Mouse (Mus musculus) bone marrow, adult 2 months (tissue): ENCODE data around the gene Fgfr2. TPM values are rescaled to one million over a fixed set of nuclear protein-coding genes. Genes with fewer than 3 reads are reported as not detected.

Source experiments
- H3K27ac ChIP-seq: fragments of 200-500 bp; 2 replicates; pipeline ENCODE4 v1.5.1; 2012; ENCODE audit warnings: low read depth, mild to moderate bottlenecking, control low read depth, inconsistent platforms, low read length; ENCODE audit not compliant: control insufficient read depth, poor library complexity, insufficient read depth
- H3K4me1 ChIP-seq: fragments of 200-500 bp; 2 replicates; pipeline ENCODE4 v1.6.1; 2011; ENCODE audit warnings: low read length; ENCODE audit not compliant: control insufficient read depth, insufficient read depth
- H3K4me3 ChIP-seq: fragments of 200-500 bp; replicated peaks from 2 replicates; pipeline ENCODE3; 2011; ENCODE audit warnings: mild to moderate bottlenecking, low read depth, low read length, control low read depth; ENCODE audit not compliant: control insufficient read depth
- CTCF ChIP-seq: fragments of 200-500 bp; IDR thresholded peaks from 2 replicates; pipeline ENCODE4 v1.5.1; 2011; ENCODE audit warnings: low read length, control low read depth; ENCODE audit not compliant: control insufficient read depth, insufficient read depth
- POLR2A ChIP-seq: fragments of 200-500 bp; IDR thresholded peaks from 2 replicates; pipeline ENCODE4 v1.6.1; 2011; ENCODE audit warnings: low read depth, mild to moderate bottlenecking, control low read depth, low read length, borderline replicate concordance; ENCODE audit not compliant: control insufficient read depth
- WGBS: fragments of 180-500 bp; shearing (Covaris S2); methylation state at CpG from one replicate; pipeline ENCODE4 v1.1.7; 2018; 5-methylcytosine and 5-hydroxymethylcytosine counted together
- polyA plus RNA-seq: library from polyadenylated mRNA; stranded (reverse); fragments of >200 nt; gene quantifications from 2 replicates; pipeline ENCODE4 v1.2.4, GENCODE M21; 2011; ENCODE audit warnings: low replicate concordance; ENCODE audit not compliant: missing spikeins, insufficient read depth, insufficient read length

The Fgfr2 gene
- polyA plus RNA-seq, 1 experiment: 8.2 TPM

- H3K4me1 ChIP-seq: peaks cover 7% of the 10 kb centered on the region; the same call in 1 of the 2 replicates
- TF ChIP-seq CTCF: no peak
- TF ChIP-seq POLR2A: no peak
- H3K4me3 ChIP-seq: no peak overlapping the region
- WGBS: 58% methylated on average over 2 of the region's 2 CpGs
- H3K27ac ChIP-seq: no peak overlapping the region
Observed at GRCm38 (mm10) chr7:132412520-132412919, 710.6 kb downstream of the Fgfr2 start.

DNA sequence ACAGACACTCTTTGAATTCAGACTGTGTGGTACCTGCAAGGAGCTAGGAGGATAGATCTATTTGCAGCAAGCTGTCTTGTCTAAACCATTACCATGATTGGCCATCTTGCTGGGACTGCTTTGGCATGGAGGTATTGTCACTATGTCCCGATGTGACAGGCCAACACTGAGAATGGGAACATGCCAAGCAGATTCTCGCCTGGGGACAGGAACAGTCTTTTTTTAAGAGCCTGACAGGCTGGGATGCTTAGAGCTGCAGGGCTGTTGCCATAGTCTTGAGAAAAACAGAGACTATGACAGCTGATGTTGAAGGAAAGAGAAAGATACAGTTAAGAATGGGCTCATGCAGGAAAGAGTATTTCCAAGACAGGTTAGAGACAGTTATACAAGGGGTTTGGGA, 711.4 kb downstream of the Fgfr2 start:
- Histone ChIP-seq H3K4me3 (no peak overlapping the region), H3K4me1 (peaks cover 9% of the 10 kb centered on the region; the same call in 1 of the 2 replicates), H3K27ac (no peak overlapping the region)
- TF ChIP-seq CTCF (no peak), POLR2A (no peak)
- 81% methylated on average over 2 of the region's 2 CpGs for whole genome bisulfite sequencing

DNA sequence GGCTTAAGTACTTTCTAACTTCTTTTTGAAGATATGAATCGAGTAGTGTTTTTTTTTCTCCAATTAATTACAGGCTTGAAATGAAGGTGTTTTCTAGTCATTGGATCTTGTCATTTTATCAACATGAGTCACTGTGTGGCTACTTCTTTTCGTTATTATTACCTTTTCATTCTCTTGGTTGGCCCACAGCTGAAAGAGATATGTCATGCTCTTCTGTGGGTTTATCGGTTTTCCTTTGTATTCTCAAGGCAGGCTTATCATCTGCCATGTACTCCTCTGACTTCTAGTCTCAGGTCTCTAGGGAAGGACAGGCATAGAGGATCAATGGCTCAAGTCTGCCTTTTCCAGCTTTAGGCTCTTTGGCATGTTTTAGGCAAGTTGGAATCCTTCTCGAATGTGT, 712.2 kb downstream of the Fgfr2 start:
- 78% methylated on average over 4 of the region's 4 CpGs for WGBS
- H3K4me1 ChIP-seq: peaks cover 9% of the 10 kb centered on the region; the same call in 1 of the 2 replicates

DNA sequence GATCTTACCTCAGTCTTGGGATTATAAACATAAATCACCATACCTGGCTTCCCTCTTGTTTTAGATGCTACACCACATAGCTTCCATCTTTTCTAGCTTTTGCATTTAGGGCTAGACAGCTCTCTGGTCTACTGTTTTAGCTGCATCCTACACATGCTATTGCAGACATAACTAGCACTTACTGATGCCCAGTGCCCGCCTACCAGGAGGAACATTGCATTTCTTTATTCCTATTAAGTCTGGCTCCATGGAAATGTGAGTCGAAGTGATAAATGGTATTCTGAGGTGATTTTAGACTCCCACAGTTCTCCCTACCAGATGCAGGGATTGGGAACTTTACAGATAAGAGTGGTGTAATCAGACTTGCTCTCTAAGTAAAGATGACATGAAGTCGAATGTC, 713.3 kb downstream of the Fgfr2 start:
- WGBS: 74% methylated on average over 3 of the region's 3 CpGs
- no peak overlapping the region for H3K27ac ChIP-seq
- peaks cover 5% of the 10 kb centered on the region; the same call in 1 of the 2 replicates for H3K4me1 ChIP-seq
- TF ChIP-seq CTCF (no peak), POLR2A (no peak)
- no peak overlapping the region for H3K4me3 ChIP-seq

More for the DNA sequence above, 712.2 kb downstream of the Fgfr2 start:
- TF ChIP-seq POLR2A (no peak), CTCF (no peak)
- Histone ChIP-seq H3K27ac (no peak overlapping the region), H3K4me3 (no peak overlapping the region)

GRCm38 (mm10) chr7:132402377-132403084, 720.6 kb downstream of the Fgfr2 start:
- peak overlapping the region; percentile 53; the same call in 1 of the 2 replicates for H3K27ac ChIP-seq
- 7% methylated on average over 10 of the region's 10 CpGs for WGBS
- TF ChIP-seq CTCF (0 out of 2 replicates have a peak, but pooled peaks have one; percentile 3), POLR2A (no peak)

GRCm38 (mm10) chr7:132398487-132398886, 724.7 kb downstream of the Fgfr2 start:
- 55% methylated on average over 3 of the region's 3 CpGs for WGBS
- H3K4me3 ChIP-seq: no peak overlapping the region
- no peak overlapping the region for H3K27ac ChIP-seq
- no peak for TF ChIP-seq CTCF
- TF ChIP-seq POLR2A: no peak
- H3K4me1 ChIP-seq: peaks cover 3% of the 10 kb centered on the region; the same call in 1 of the 2 replicates

More at GRCm38 (mm10) chr7:132402377-132403084, 720.6 kb downstream of the Fgfr2 start:
- peaks cover 9% of the 10 kb centered on the region; the same call in 1 of the 2 replicates for H3K4me1 ChIP-seq
- H3K4me3 ChIP-seq: no peak overlapping the region

DNA sequence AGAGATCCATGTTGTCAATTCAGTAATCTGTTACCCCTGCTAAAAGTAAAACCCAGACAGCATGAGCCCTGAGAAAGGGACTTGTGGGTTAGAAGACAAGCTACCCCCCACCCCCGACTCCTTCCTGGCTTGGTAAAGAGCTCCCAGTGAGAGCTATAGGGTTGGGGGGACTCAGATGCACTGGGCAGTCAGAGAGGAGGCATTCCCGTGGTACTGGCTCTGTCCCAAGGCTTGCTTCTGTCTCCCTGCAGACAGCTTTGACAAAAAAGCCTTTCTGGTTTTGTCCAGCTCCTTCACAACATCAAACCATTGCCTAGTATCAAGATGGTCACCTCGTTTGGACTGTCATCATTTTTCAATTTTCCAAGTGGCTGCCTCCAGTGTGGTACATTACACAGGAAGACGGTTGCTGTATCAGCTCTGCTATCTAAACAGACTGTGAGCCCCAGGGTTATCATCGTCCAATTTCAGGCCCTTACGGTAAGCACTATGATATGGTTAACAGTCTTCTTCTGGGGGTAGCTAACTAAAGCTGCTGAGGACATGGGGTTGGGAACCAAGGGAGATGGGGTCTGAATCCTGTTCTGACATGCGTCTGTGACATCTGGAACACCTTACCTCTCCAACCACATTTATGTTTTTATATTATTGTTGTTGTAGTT, 726.4 kb downstream of the Fgfr2 start:
- TF ChIP-seq POLR2A (no peak), CTCF (no peak)
- Histone ChIP-seq H3K4me1 (peaks cover 1% of the 10 kb centered on the region; the same call in 1 of the 2 replicates), H3K27ac (no peak overlapping the region), H3K4me3 (no peak overlapping the region)
- 47% methylated on average over 7 of the region's 7 CpGs for WGBS

DNA sequence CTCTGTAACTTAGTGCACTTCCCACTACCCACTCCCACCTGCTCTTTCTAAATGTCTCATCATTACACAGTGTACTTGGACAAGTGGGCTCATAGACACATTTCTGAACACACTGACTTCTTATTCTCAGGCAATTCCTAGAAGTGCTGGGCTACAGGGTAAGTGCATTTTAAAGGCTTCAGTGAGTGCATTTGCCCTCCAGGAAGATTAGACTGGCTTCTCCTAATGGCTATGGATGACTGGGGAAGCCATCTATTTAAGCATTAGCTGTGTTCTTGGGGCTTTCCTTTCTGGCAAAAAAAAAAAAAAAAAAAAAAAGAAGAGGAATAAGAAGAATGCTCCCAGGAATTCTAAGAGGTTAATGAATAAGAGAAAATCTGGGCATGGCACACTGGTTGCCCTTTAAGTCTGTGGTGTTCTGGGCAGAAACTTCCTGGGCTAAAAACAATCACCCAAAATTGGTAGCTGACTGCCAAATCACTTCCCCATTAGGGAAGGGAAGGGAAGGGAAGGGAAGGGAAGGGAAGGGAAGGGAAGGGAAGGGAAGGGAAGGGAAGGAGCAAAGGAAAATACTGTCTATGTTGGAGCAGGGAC, 729.5 kb downstream of the Fgfr2 start:
- H3K4me1 ChIP-seq: no peaks in the 10 kb centered on the region; the same call in 1 of the 2 replicates
- H3K27ac ChIP-seq: no peak overlapping the region
- H3K4me3 ChIP-seq: no peak overlapping the region
- TF ChIP-seq POLR2A (no peak), CTCF (no peak)
